Mouse (Mus musculus): Measurements from ENCODE around the gene Parp8.

Gene Parp8

DNA sequence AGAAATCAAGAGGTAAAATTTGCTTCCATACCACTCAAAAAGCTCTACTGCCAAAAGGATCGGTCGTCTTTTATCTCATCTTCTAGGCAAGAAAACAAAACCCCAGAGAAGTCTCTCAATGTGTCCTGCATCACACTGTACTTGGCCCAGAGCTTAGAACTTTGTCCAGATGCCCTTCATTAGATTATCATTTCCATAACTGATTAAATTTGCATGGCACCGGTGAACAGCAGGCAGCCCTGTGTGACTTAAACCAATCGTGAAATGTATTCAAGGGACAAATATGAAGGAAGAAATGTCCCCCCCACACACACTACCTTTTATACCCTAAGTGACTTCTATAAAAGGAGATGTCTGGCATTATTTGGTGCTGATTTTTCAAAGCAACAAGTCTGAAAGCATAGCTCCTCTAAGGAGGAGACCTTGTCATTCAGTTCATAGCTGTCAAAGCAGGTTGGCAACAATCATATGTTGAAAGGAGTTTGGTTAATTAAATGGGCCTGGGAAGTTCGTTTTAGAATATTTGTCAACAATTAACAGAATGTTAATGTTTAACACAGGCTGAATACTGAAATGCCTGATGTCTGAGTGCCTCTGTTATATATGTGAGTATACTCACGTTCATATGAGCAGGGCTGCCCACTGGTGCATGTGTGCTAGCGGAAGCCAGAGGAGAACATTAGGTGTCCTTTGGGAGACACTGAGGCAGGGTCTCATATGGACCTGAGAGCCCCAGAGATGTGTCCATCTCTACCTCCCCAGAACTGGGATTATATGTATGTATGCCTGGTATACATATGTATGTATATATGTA lies 66.4 kb downstream of the Parp8 start:
- no peak for DNase-seq

GRCm38 (mm10) chr13:116957577-116957976 lies 67.8 kb downstream of the Parp8 start:
- no peak for DNase-seq

- no peak for DNase-seq
These were observed 74.0 kb downstream of the Parp8 start for GRCm38 (mm10) chr13:116951336-116951735.

- no peak for DNase-seq
These were observed 75.8 kb downstream of the Parp8 start for GRCm38 (mm10) chr13:116949527-116949926.

DNA sequence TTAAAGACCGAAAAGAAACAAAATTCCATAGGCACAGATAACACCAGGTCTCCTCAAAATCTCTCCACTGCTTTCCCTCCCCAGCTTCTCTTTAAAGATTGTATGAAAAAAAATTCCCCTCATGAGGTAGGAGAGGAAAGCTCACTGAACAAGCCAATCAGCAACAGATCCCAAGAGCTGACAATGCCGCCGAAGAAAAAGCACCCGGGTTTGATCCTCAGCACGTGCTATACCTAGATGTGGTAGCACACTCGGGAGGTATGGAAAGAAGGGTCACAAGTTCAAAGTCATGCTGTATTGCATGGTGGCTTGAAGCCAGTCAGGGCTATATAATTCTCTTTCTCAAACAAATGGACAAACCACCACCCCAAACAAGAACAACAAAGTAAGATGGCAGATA lies 76.3 kb downstream of the Parp8 start:
- no peak for DNase-seq

DNA sequence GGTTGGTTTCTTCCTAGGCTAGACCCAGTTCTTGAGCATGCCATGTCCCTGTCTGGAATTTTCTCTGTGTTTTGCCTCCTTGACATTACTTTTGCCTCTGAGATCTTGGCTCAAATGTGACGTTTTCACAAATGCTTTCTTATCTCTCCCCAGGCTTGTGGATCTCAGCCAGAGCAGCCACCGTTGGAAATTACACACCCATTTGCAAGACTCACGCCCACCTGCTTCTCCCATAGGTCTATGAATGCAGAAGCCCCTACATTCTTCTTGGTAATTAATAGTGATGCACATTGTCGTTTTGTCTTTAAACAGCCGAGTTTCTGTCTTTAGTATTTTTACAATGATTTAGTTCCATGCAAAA lies 77.1 kb downstream of the Parp8 start:
- DNase-seq = no peak

- DNase-seq = no peak
These were observed 77.6 kb downstream of the Parp8 start for GRCm38 (mm10) chr13:116947611-116948298.

DNA sequence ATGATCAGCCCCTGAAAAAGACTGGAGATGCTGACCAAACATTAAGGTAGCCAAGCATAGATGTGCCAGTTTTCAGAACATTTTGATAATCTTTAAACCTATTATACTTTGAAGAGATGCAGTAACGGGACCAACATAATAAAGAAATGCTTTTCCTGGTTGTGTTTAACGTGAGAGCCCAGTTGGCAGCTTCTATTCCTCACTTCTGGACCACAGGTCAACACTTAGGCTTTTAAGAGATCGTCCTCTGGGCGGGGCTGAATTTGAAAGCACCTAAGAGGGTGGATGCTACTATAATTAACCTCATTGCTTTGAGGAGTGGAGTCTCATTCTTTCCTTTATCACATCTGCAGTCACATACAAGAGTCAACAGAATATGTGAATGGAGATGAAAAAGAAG lies 78.8 kb downstream of the Parp8 start:
- no peak for DNase-seq

- DNase-seq = no peak
These were observed 83.9 kb downstream of the Parp8 start for GRCm38 (mm10) chr13:116941280-116942015.

- no peak for DNase-seq
These were observed 84.6 kb downstream of the Parp8 start for GRCm38 (mm10) chr13:116940761-116941160.

DNA sequence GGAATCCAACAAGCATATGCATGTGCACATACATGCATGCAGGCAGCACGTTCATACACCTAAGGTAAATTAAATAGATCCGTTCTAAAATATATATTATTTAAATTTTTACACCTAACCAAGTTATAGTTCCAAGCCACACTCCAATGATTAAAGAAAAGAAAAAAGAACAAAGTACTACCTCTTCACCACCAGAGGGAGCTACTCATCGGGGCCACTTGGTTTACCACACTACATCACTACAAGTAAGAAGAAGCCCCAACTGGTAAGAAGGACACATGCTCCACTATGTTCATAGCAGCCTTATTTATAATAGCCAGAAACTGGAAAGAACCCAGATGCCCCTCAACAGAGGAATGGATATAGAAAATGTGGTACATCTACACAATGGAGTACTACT lies 88.3 kb downstream of the Parp8 start:
- peak; percentile 30 to 40 for DNase-seq

DNA sequence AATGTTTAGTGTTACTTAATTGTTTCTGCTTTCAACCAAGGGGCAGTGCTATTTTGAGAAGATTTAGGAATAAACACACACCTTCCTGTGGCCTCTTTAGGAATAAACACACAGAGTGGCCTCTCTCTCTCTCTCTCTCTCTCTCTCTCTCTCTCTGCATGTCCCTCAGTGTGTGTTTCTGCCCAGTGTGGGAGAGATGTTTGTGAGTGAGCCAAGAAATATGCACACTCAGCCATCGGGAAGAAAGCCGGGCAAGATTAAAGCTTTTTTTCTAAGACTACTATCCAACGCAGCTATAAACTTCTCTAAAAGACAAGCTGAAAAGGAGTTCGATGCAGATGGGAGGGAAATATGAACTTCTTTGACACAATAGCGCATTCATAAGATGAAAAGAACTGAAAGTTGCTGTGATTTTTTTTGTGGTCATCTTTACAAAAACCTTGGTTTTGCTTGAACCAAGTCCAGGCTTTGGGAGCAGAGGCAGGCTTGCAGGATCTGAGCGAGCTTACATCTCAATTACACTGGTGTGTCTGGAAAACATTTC lies 107.9 kb downstream of the Parp8 start:
- DNase-seq = no peak

DNA sequence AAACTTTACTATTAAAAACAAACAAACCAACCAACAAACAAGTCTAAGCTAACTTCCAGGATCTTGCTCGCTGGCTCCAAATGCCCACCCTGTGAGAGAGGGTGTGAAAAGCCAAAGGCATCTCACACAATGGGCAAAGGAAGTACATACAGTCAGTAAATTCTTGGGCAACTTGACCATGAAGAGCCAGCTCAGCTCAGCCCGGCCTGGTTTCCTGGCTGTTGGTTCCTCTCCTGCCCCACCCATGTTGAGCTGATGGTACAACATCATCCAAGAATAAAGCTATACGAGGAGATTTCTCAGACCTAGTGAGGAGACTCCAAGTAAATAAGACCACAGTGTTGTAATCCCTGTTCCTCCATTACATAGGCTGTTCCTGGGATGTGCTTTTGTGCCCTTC lies 117.1 kb downstream of the Parp8 start:
- no peak for DNase-seq

DNA sequence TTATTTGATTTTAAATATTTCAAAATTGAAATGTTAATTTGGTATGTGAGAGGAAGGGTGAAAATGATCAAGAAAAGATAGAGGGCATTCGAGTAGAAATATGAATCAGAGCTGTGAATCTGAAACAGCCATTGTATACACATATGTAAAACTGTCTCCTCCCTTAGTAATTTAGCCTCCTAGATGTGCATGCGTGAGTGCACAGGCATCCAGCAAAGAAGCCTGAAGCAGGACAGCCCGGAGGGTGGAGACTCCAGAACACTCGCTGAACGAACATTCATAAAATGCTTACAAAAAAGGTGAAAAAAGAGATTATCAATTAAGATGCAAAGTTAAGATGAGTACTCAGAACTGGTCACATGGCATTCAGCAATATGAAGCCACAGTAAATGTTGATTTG lies 121.9 kb downstream of the Parp8 start:
- DNase-seq = no peak

DNA sequence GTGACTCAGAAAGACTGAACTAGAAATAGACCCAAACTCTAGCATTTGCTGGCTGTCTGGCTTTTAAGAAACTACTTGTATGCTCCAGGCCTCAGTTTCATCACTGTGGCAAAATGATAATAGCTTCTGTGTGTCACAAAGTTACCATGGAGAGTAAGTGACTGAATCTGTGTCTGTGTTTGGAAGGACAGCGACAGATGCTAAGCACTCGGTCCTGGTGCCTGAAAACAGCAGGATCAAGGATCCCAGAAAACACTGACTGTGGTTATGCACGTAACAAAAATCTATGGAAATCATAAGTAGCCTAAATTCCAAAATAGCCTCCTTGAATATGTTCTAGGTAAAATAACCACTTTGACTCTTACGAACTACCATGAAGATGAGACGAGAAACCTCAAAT lies 126.9 kb downstream of the Parp8 start:
- no peak for DNase-seq

DNA sequence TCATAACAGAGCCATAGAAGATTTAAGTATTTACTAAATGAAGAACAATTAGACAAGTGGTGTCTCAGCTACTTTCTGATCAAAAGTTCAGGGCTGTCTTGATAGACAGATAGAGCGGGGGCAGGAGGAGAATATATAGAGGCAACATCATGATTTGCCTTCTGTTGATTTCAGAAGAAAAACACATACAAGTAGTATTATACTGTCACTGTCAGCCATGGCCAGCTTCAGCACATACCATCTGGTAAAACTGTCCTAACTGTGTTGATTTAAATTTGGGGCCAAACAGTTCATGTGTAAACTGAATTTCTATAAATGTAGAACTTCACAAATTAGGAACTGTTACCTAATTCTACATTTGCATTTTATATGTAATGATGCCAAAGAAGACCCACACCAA lies 127.6 kb downstream of the Parp8 start:
- no peak for DNase-seq

DNA sequence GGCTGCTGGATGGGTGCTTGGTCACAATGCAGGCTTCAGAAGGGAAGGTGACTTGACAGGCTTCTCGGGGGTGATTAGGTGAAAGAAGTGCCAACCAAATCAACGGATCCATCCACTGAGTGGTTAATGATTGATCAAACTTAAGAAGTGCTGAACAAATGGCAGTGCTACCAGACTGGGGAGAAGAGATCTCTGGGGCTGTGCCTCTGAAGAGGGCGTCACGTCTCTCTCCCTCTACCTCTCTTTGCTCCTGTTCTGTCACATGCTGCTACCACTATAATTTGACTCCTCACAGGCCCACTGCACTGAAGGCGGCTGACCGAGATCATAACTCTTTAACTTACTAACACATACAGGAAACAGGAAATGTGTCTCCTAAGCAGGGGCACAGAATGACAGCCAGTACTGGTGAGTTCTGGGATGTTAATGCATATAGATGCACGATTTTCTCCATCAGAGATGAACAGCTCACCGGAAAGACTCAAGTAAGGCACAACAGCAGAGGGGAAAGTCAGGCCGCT lies 140.9 kb downstream of the Parp8 start:
- no peak for DNase-seq

DNA sequence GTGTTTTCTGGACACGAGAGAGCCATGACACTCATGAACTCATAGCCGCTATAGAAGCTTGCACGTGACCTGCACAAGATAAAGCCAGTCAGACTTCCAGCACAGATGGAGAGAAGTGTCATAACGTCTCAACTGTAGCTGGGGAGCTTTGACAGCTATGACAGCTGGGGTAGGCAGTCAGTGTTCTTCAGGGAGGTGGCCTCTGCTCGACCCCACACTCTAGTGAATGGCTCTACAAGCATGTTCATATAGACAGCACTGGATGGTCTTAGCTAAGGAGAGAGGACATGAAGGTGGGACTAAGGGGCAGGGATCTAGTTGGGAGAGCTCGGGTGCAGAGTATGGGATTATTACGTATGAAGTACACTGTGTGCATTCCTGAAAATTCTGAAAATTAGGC lies 143.1 kb downstream of the Parp8 start:
- DNase-seq = no peak

DNA sequence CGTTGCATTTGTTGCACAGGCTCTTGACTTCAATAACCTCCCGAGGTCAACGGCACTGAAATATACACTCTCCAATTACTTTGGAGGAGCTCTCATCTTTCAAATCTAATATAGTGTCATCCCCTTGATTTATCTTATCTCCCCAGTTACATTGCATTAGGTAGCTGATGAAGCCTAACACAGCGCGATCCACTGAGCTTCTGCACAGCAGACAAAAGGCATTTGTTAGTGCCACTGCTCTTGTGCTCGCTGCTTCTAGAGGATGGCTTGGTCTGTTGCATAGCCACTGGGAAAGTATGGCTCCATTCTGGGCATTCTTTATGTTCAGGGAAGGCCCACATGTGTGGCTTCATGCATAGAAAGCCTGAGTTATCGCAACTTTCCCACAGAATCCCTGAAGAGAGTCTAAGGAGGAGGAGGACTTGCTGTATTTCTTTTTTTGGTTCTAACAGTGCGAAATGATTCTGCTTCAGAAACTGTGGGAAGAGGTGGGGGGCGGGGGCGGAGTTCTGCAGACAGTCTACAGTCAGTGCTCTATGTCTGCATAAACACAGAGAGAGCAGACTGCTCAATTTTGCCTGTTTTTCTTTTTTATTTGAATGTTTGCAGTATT lies 145.7 kb downstream of the Parp8 start:
- DNase-seq = no peak

GRCm38 (mm10) chr13:116870221-116870620 lies 155.1 kb downstream of the Parp8 start:
- DNase-seq = no peak

- DNase-seq = no peak
These were observed 181.4 kb downstream of the Parp8 start for GRCm38 (mm10) chr13:116843937-116844336.

GRCm38 (mm10) chr13:116830984-116831383 lies 194.4 kb downstream of the Parp8 start:
- no peak for DNase-seq

DNA sequence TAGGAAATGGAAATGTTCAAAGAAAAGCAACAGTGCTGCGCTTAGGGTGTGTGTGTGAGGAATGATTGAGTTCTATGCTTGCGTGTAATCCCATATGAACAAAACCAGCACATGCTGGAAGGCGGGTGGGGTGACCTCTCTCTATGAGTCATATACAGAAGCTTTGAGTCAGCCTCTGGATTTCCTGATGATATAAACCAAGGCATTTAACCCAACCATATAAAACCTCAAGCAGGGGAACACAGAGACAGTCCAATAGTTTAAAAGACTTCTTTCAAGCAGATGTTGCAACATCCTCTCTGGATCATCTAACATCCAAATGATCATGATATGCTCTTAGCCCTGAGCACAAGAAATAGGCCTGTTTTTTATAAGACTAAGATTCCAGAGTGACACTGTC lies 196.3 kb downstream of the Parp8 start:
- no peak for DNase-seq

Measured in B cell, adult 2 months (primary cell).